Mouse (Mus musculus) kidney, embryonic 15.5 days (tissue): ENCODE results near the gene Gm21083. TPM values are rescaled to one million over a fixed set of nuclear protein-coding genes. Genes with fewer than 3 reads are reported as not detected.
A peak's percentile ranks its signal among the peaks of the same experiment; 100 is the strongest.
"Not testable (repeated sequence)": the region's sequence is repeated elsewhere in the genome, so short reads cannot be mapped to it uniquely, and the experiment has no call there.

ENCODE experiments used
- ATAC-seq: fragments of 200-750 bp; cut with Nextera tagmentation; replicated peaks from 2 replicates; pipeline ENCODE4 v1.8.0; 2017; ENCODE audit warnings: moderate TSS enrichment; ENCODE audit not compliant: low FRiP score
- H3K27ac ChIP-seq: fragments of 300-500 bp; sonication (generic); 2 replicates; pipeline ENCODE4 v1.5.1; 2015; ENCODE audit warnings: mild to moderate bottlenecking, inconsistent platforms
- H3K27me3 ChIP-seq: fragments of 300-500 bp; sonication (generic); 2 replicates; pipeline ENCODE4 v1.6.1; 2015; ENCODE audit warnings: inconsistent platforms
- H3K36me3 ChIP-seq: fragments of 300-500 bp; sonication (generic); 2 replicates; pipeline ENCODE4 v1.6.1; 2015; ENCODE audit warnings: inconsistent platforms
- H3K4me1 ChIP-seq: fragments of 300-500 bp; sonication (generic); 2 replicates; pipeline ENCODE4 v1.6.1; 2015; ENCODE audit warnings: inconsistent platforms
- H3K4me2 ChIP-seq: fragments of 300-500 bp; sonication (generic); 2 replicates; pipeline ENCODE4 v1.6.1; 2015; ENCODE audit warnings: moderate library complexity, mild to moderate bottlenecking, inconsistent platforms
- H3K4me3 ChIP-seq: fragments of 300-500 bp; sonication (generic); replicated peaks from 2 replicates; pipeline ENCODE4 v1.5.1; 2015; ENCODE audit warnings: mild to moderate bottlenecking, inconsistent platforms
- H3K9ac ChIP-seq: fragments of 300-500 bp; sonication (generic); 2 replicates; pipeline ENCODE4 v1.6.1; 2015; ENCODE audit warnings: mild to moderate bottlenecking, inconsistent platforms
- H3K9me3 ChIP-seq: fragments of 300-500 bp; sonication (generic); replicated peaks from 2 replicates; pipeline ENCODE4 v1.6.1; 2016; ENCODE audit warnings: inconsistent platforms
- WGBS: fragments of 180-500 bp; shearing (Covaris S2); methylation state at CpG from one replicate; pipeline ENCODE4 v1.1.7; 2015; ENCODE audit warnings: mixed read lengths; 5-methylcytosine and 5-hydroxymethylcytosine counted together
- polyA plus RNA-seq: library from polyadenylated mRNA; unstranded; fragments of >200 nt; fragmentation: Nextera tagmentation; extraction: Ambion mirVana; gene quantifications from 2 replicates; pipeline ENCODE4 v1.2.1, GENCODE M21; 2015

The Gm21083 gene
- polyA plus RNA-seq = not detected in 2 replicates

GRCm38 (mm10) chr5:15577033-15577432 lies at the start of gene Gm21083:
Gene Gm21083 (plus strand): TSS chr5:15577333.
- H3K27ac ChIP-seq, H3K4me1 ChIP-seq, H3K4me3 ChIP-seq, H3K9me3 ChIP-seq, H3K27me3 ChIP-seq, ATAC-seq, H3K9ac ChIP-seq, H3K4me2 ChIP-seq, H3K36me3 ChIP-seq: not testable (repeated sequence)
- 60% methylated on average over 1 of the region's 1 CpGs for WGBS

- not testable (repeated sequence) for H3K4me3 ChIP-seq, H3K36me3 ChIP-seq, H3K27ac ChIP-seq, H3K4me2 ChIP-seq, H3K4me1 ChIP-seq, ATAC-seq, H3K27me3 ChIP-seq, H3K9ac ChIP-seq
- 55% methylated on average over 1 of the region's 1 CpGs for WGBS
- H3K9me3 ChIP-seq = peaks cover 18% of the 10 kb centered on the region
Observed at GRCm38 (mm10) chr5:15529122-15529521, 48.0 kb upstream of the Gm21083 start, which contains the start of gene Gm21190. Gene Gm21190 (minus strand): TSS chr5:15529222.

GRCm38 (mm10) chr5:15548642-15549041 lies 28.5 kb upstream of the Gm21083 start:
- H3K9ac ChIP-seq, H3K4me2 ChIP-seq, H3K4me1 ChIP-seq, H3K27ac ChIP-seq, H3K4me3 ChIP-seq, ATAC-seq, H3K36me3 ChIP-seq, H3K27me3 ChIP-seq: not testable (repeated sequence)
- peaks cover 15% of the 10 kb centered on the region for H3K9me3 ChIP-seq
- WGBS = 74% methylated on average over 6 of the region's 6 CpGs

GRCm38 (mm10) chr5:15549134-15549533 lies 28.0 kb upstream of the Gm21083 start:
- not testable (repeated sequence) for H3K27me3 ChIP-seq, H3K4me2 ChIP-seq, ATAC-seq, H3K36me3 ChIP-seq, H3K27ac ChIP-seq, H3K4me3 ChIP-seq, H3K9ac ChIP-seq, H3K4me1 ChIP-seq
- 56% methylated on average over 1 of the region's 1 CpGs for WGBS
- peaks cover 15% of the 10 kb centered on the region for H3K9me3 ChIP-seq

- H3K9ac ChIP-seq, H3K4me2 ChIP-seq, H3K36me3 ChIP-seq, H3K27ac ChIP-seq, H3K27me3 ChIP-seq, H3K4me3 ChIP-seq, ATAC-seq, H3K4me1 ChIP-seq: not testable (repeated sequence)
- 15% methylated on average over 3 of the region's 3 CpGs for WGBS
- peaks cover 18% of the 10 kb centered on the region for H3K9me3 ChIP-seq
Observed at GRCm38 (mm10) chr5:15549606-15550005, 27.5 kb upstream of the Gm21083 start.

- WGBS = 68% methylated on average over 1 of the region's 1 CpGs
Observed at GRCm38 (mm10) chr5:15558654-15559053, 18.5 kb upstream of the Gm21083 start.

GRCm38 (mm10) chr5:15561425-15562264 lies 15.5 kb upstream of the Gm21083 start:
- not testable (repeated sequence) for H3K36me3 ChIP-seq, H3K9me3 ChIP-seq, H3K27ac ChIP-seq, H3K27me3 ChIP-seq, H3K9ac ChIP-seq, H3K4me2 ChIP-seq, H3K4me3 ChIP-seq, H3K4me1 ChIP-seq
- peak; percentile 40 for ATAC-seq
- 79% methylated on average over 3 of the region's 3 CpGs for WGBS

More at GRCm38 (mm10) chr5:15558654-15559053, 18.5 kb upstream of the Gm21083 start:
- not testable (repeated sequence) for H3K4me3 ChIP-seq, H3K36me3 ChIP-seq, H3K27ac ChIP-seq, H3K9ac ChIP-seq, H3K27me3 ChIP-seq, ATAC-seq, H3K4me1 ChIP-seq, H3K9me3 ChIP-seq, H3K4me2 ChIP-seq

- H3K9ac ChIP-seq, ATAC-seq, H3K4me1 ChIP-seq, H3K4me3 ChIP-seq, H3K27ac ChIP-seq, H3K27me3 ChIP-seq, H3K9me3 ChIP-seq, H3K4me2 ChIP-seq, H3K36me3 ChIP-seq: not testable (repeated sequence)
Observed at GRCm38 (mm10) chr5:15573735-15574134, 3.4 kb upstream of the Gm21083 start.

GRCm38 (mm10) chr5:15586351-15586750 lies 9.2 kb downstream of the Gm21083 start:
- not testable (repeated sequence) for ATAC-seq, H3K4me3 ChIP-seq

GRCm38 (mm10) chr5:15588291-15588690 lies 11.2 kb downstream of the Gm21083 start:
- not testable (repeated sequence) for H3K36me3 ChIP-seq, H3K27ac ChIP-seq, H3K4me1 ChIP-seq, ATAC-seq, H3K9me3 ChIP-seq, H3K9ac ChIP-seq, H3K27me3 ChIP-seq, H3K4me2 ChIP-seq, H3K4me3 ChIP-seq
- WGBS = 31% methylated on average over 6 of the region's 6 CpGs

More at GRCm38 (mm10) chr5:15586351-15586750, 9.2 kb downstream of the Gm21083 start:
- H3K27ac ChIP-seq, H3K9ac ChIP-seq, H3K4me1 ChIP-seq, H3K9me3 ChIP-seq, H3K4me2 ChIP-seq, H3K27me3 ChIP-seq, H3K36me3 ChIP-seq: not testable (repeated sequence)

GRCm38 (mm10) chr5:15590635-15591034 lies 13.5 kb downstream of the Gm21083 start:
- WGBS = 63% methylated on average over 5 of the region's 5 CpGs
- not testable (repeated sequence) for H3K36me3 ChIP-seq, H3K4me3 ChIP-seq, H3K9me3 ChIP-seq, H3K4me1 ChIP-seq, H3K27ac ChIP-seq, ATAC-seq, H3K27me3 ChIP-seq, H3K4me2 ChIP-seq, H3K9ac ChIP-seq

- ATAC-seq = peak; percentile 52; the same call in 1 of the 2 replicates
- not testable (repeated sequence) for H3K36me3 ChIP-seq, H3K4me2 ChIP-seq, H3K4me3 ChIP-seq, H3K4me1 ChIP-seq, H3K27me3 ChIP-seq, H3K9me3 ChIP-seq, H3K27ac ChIP-seq, H3K9ac ChIP-seq
- 74% methylated on average over 2 of the region's 2 CpGs for WGBS
Observed at GRCm38 (mm10) chr5:15591577-15591976, 14.4 kb downstream of the Gm21083 start.

GRCm38 (mm10) chr5:15598831-15599230 lies 21.7 kb downstream of the Gm21083 start:
- H3K4me2 ChIP-seq = not testable (repeated sequence)

More at GRCm38 (mm10) chr5:15598831-15599230, 21.7 kb downstream of the Gm21083 start:
- H3K4me3 ChIP-seq, H3K27me3 ChIP-seq, H3K9ac ChIP-seq, ATAC-seq, H3K27ac ChIP-seq, H3K4me1 ChIP-seq, H3K36me3 ChIP-seq: not testable (repeated sequence)
- H3K9me3 ChIP-seq = peaks cover 17% of the 10 kb centered on the region
